Mouse (Mus musculus): ENCODE data around the gene Tyro3. TPM values are rescaled to one million over a fixed set of nuclear protein-coding genes. Genes with fewer than 3 reads are reported as not detected.

Tyro3 gene
- polyA plus RNA-seq, 1 experiment from 2014 or later: 30.9 TPM

Other genes with a start within 250 kb of the Tyro3 start
- gene Nusap1, start 179.4 kb upstream of the Tyro3 start, polyA plus RNA-seq (2016; fragmentation: Nextera tagmentation; extraction: Ambion mirVana): 75.1 and 82.1 TPM in 2 replicates
- gene Oip5, start 179.3 kb upstream of the Tyro3 start, polyA plus RNA-seq (2016; fragmentation: Nextera tagmentation; extraction: Ambion mirVana): 27.0 and 27.1 TPM in 2 replicates
- gene Ndufaf1, start 134.9 kb upstream of the Tyro3 start, polyA plus RNA-seq (2016; fragmentation: Nextera tagmentation; extraction: Ambion mirVana): 46.6 and 50.7 TPM in 2 replicates
- gene Rtf1, start 122.7 kb upstream of the Tyro3 start, polyA plus RNA-seq (2016; fragmentation: Nextera tagmentation; extraction: Ambion mirVana): 71.0 and 74.1 TPM in 2 replicates
- 1.1 and 1.2 TPM in 2 replicates for gene Itpka, start 55.4 kb upstream of the Tyro3 start, polyA plus RNA-seq (2016; fragmentation: Nextera tagmentation; extraction: Ambion mirVana)
- gene Ltk, start 37.3 kb upstream of the Tyro3 start, polyA plus RNA-seq (2016; fragmentation: Nextera tagmentation; extraction: Ambion mirVana): not detected in 2 replicates
- 34.7 and 35.6 TPM in 2 replicates for gene Rpap1, start 10.2 kb upstream of the Tyro3 start, polyA plus RNA-seq (2016; fragmentation: Nextera tagmentation; extraction: Ambion mirVana)
- gene Mga, start 99.5 kb downstream of the Tyro3 start, polyA plus RNA-seq (2016; fragmentation: Nextera tagmentation; extraction: Ambion mirVana): 40.5 and 40.9 TPM in 2 replicates
- gene Mapkbp1, start 175.0 kb downstream of the Tyro3 start, polyA plus RNA-seq (2016; fragmentation: Nextera tagmentation; extraction: Ambion mirVana): 3.9 and 4.0 TPM in 2 replicates
- gene Jmjd7, start 229.8 kb downstream of the Tyro3 start, polyA plus RNA-seq (2016; fragmentation: Nextera tagmentation; extraction: Ambion mirVana): 19.0 and 24.1 TPM in 2 replicates
- 6.1 and 6.4 TPM in 2 replicates for gene Gm28042, start 229.8 kb downstream of the Tyro3 start, polyA plus RNA-seq (2016; fragmentation: Nextera tagmentation; extraction: Ambion mirVana)
- gene Pla2g4b, start 235.7 kb downstream of the Tyro3 start, polyA plus RNA-seq (2016; fragmentation: Nextera tagmentation; extraction: Ambion mirVana): 2.4 and 3.7 TPM in 2 replicates

Data from embryonic facial prominence, embryonic 12.5 days (tissue).